Mouse (Mus musculus): Measurements from ENCODE around the gene Phex. TPM values are rescaled to one million over a fixed set of nuclear protein-coding genes. Genes with fewer than 3 reads are reported as not detected.
A peak's percentile ranks its signal among the peaks of the same experiment; 100 is the strongest.

The Phex gene
- total RNA-seq, 2 experiments from 2014 or later = 0.49 to 0.53 TPM

- intact Hi-C loops (cut with DNase I; ENCODE audit: low total_unique reads) = no loop called here
- DNase-seq = no peak
Measured at GRCm38 (mm10) chrX:157324396-157324795, 90.7 kb downstream of the Phex start.

GRCm38 (mm10) chrX:157310331-157310730, 104.8 kb downstream of the Phex start:
- DNase-seq = no peak
- intact Hi-C loops (cut with DNase I; ENCODE audit: low total_unique reads) = no loop called here

- DNase-seq = no peak
- intact Hi-C loops (cut with DNase I; ENCODE audit: low total_unique reads) = no loop called here
Measured at GRCm38 (mm10) chrX:157308171-157308570, 106.9 kb downstream of the Phex start.

- intact Hi-C loops (cut with DNase I; ENCODE audit: low total_unique reads) = no loop called here
Measured at GRCm38 (mm10) chrX:157307411-157307810, 107.7 kb downstream of the Phex start.

GRCm38 (mm10) chrX:157306796-157307405, 108.2 kb downstream of the Phex start:
- no peak for DNase-seq
- intact Hi-C loops (cut with DNase I; ENCODE audit: low total_unique reads) = no loop called here

More at GRCm38 (mm10) chrX:157307411-157307810, 107.7 kb downstream of the Phex start:
- DNase-seq = no peak

- intact Hi-C loops (cut with DNase I; ENCODE audit: low total_unique reads) = no loop called here
- no peak for DNase-seq
Measured at GRCm38 (mm10) chrX:157305852-157306232, 109.3 kb downstream of the Phex start.

GRCm38 (mm10) chrX:157305193-157305851, 109.8 kb downstream of the Phex start:
- intact Hi-C loops (cut with DNase I; ENCODE audit: low total_unique reads) = no loop called here
- DNase-seq = no peak

- DNase-seq = no peak
- intact Hi-C loops (cut with DNase I; ENCODE audit: low total_unique reads) = no loop called here
Measured at GRCm38 (mm10) chrX:157292411-157292810, 122.7 kb downstream of the Phex start.

GRCm38 (mm10) chrX:157276581-157276980, 138.5 kb downstream of the Phex start:
- intact Hi-C loops (cut with DNase I; ENCODE audit: low total_unique reads) = no loop called here

GRCm38 (mm10) chrX:157273291-157273690, 141.8 kb downstream of the Phex start:
- no peak for DNase-seq
- intact Hi-C loops (cut with DNase I; ENCODE audit: low total_unique reads) = no loop called here

More at GRCm38 (mm10) chrX:157276581-157276980, 138.5 kb downstream of the Phex start:
- no peak for DNase-seq

GRCm38 (mm10) chrX:157271609-157272008, 143.5 kb downstream of the Phex start:
- intact Hi-C loops (cut with DNase I; ENCODE audit: low total_unique reads) = no loop called here
- no peak for DNase-seq

- DNase-seq = no peak
- intact Hi-C loops (cut with DNase I; ENCODE audit: low total_unique reads) = no loop called here
Measured at GRCm38 (mm10) chrX:157269726-157270305, 145.3 kb downstream of the Phex start.

GRCm38 (mm10) chrX:157268141-157268540, 147.0 kb downstream of the Phex start:
- intact Hi-C loops (cut with DNase I; ENCODE audit: low total_unique reads) = no loop called here
- no peak for DNase-seq

GRCm38 (mm10) chrX:157202736-157203135, 212.4 kb downstream of the Phex start:
- intact Hi-C loops (cut with DNase I; ENCODE audit: low total_unique reads) = no loop called here

GRCm38 (mm10) chrX:157184167-157184566, 230.9 kb downstream of the Phex start:
- no peak for DNase-seq
- intact Hi-C loops (cut with DNase I; ENCODE audit: low total_unique reads) = no loop called here

More at GRCm38 (mm10) chrX:157202736-157203135, 212.4 kb downstream of the Phex start:
- no peak for DNase-seq

- no peak for DNase-seq
- intact Hi-C loops (cut with DNase I; ENCODE audit: low total_unique reads) = no loop called here
Measured at GRCm38 (mm10) chrX:157180845-157181244, 234.3 kb downstream of the Phex start.

GRCm38 (mm10) chrX:157164142-157164541, 251.0 kb downstream of the Phex start:
- no peak for DNase-seq
- intact Hi-C loops (cut with DNase I; ENCODE audit: low total_unique reads) = no loop called here

- DNase-seq = no peak
- intact Hi-C loops (cut with DNase I; ENCODE audit: low total_unique reads) = no loop called here
Measured at GRCm38 (mm10) chrX:157163394-157163793, 251.7 kb downstream of the Phex start.

GRCm38 (mm10) chrX:157144675-157145074, 270.4 kb downstream of the Phex start:
- intact Hi-C loops (cut with DNase I; ENCODE audit: low total_unique reads) = no loop called here
- no peak for DNase-seq

- intact Hi-C loops (cut with DNase I; ENCODE audit: low total_unique reads) = no loop called here
- DNase-seq = peak; percentile 4
Measured at GRCm38 (mm10) chrX:157139601-157140000, 275.5 kb downstream of the Phex start.

Measured in gastrocnemius, postnatal 14 days (tissue).